Mouse (Mus musculus) E14TG2a.4 (cell line): ENCODE results near the gene Fam78a.

Source experiments
- H3K27me3 ChIP-seq: 2 replicates; pipeline ENCODE4 v1.6.1; 2014; ENCODE audit warnings: low read length, control low read depth; ENCODE audit not compliant: insufficient read depth
- H3K36me3 ChIP-seq: 2 replicates; pipeline ENCODE4 v1.6.1; 2014; ENCODE audit warnings: low read length, control low read depth; ENCODE audit not compliant: insufficient read depth
- H3K4me1 ChIP-seq: replicated peaks from 2 replicates; pipeline ENCODE4 v1.6.1; 2014; ENCODE audit warnings: low read depth, low read length, control low read depth
- H3K4me3 ChIP-seq: replicated peaks from 2 replicates; pipeline ENCODE4 v1.5.1; 2014; ENCODE audit warnings: mild to moderate bottlenecking, low read length
- H3K9me3 ChIP-seq: 2 replicates; pipeline ENCODE4 v1.6.1; 2014; ENCODE audit warnings: low read length, control low read depth
- CTCF ChIP-seq: conservative IDR thresholded peaks from 2 replicates; pipeline ENCODE4 v1.5.1; 2014; ENCODE audit warnings: low read length
- NANOG ChIP-seq: IDR thresholded peaks from 2 replicates; pipeline ENCODE4 v1.6.1; 2014; ENCODE audit warnings: borderline replicate concordance, low read length, mixed read lengths
- POU5F1 ChIP-seq: IDR thresholded peaks from 2 replicates; pipeline ENCODE4 v1.6.1; 2014; ENCODE audit warnings: low read length, borderline replicate concordance

Fam78a gene

DNA sequence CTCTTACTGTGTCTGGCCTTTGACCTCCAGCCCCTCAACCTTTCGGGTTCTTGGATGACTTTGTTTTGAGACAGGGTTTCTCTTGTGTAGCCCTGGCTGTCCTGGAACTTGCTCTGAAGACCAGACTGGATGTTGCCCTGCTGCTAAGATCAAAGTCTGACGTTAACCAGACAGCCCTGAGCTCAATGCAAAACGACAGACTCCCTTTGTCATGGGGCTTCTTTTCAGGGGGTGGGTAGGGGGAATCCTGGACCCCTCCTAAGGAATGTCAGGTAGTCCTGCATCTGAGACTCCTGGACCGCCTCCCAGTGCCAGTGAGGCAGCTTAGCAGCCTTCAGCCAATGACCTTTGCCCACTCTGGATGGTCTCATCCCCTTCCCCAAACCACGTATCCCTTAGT lies 25.9 kb downstream of the Fam78a start:
- TF ChIP-seq NANOG, result no peak
- TF ChIP-seq POU5F1, result no peak
- TF ChIP-seq CTCF, result no peak
- Histone ChIP-seq H3K4me1 (peaks cover 19% of the 10 kb centered on the region), H3K36me3 (peaks cover 1% of the 10 kb centered on the region)

GRCm38 (mm10) chr2:32058241-32058640 lies 26.4 kb downstream of the Fam78a start:
- TF ChIP-seq CTCF, result no peak
- no peak for TF ChIP-seq POU5F1
- no peak for TF ChIP-seq NANOG
- peaks cover 6% of the 10 kb centered on the region for H3K36me3 ChIP-seq
- no peak overlapping the region for H3K4me3 ChIP-seq
- H3K4me1 ChIP-seq, result peaks cover 19% of the 10 kb centered on the region
- no peaks in the 10 kb centered on the region for H3K9me3 ChIP-seq
- H3K27me3 ChIP-seq, result peaks cover 8% of the 10 kb centered on the region; the same call in 1 of the 2 replicates

More for the DNA sequence above, 25.9 kb downstream of the Fam78a start:
- no peak overlapping the region for H3K4me3 ChIP-seq
- no peaks in the 10 kb centered on the region for H3K9me3 ChIP-seq
- peaks cover 8% of the 10 kb centered on the region; the same call in 1 of the 2 replicates for H3K27me3 ChIP-seq

GRCm38 (mm10) chr2:32057794-32058193 lies 26.9 kb downstream of the Fam78a start:
- H3K9me3 ChIP-seq, result no peaks in the 10 kb centered on the region
- H3K36me3 ChIP-seq, result peaks cover 7% of the 10 kb centered on the region
- no peak overlapping the region for H3K4me3 ChIP-seq
- TF ChIP-seq POU5F1 (no peak), NANOG (no peak), CTCF (no peak)
- peaks cover 19% of the 10 kb centered on the region for H3K4me1 ChIP-seq
- H3K27me3 ChIP-seq, result peaks cover 8% of the 10 kb centered on the region; the same call in 1 of the 2 replicates

DNA sequence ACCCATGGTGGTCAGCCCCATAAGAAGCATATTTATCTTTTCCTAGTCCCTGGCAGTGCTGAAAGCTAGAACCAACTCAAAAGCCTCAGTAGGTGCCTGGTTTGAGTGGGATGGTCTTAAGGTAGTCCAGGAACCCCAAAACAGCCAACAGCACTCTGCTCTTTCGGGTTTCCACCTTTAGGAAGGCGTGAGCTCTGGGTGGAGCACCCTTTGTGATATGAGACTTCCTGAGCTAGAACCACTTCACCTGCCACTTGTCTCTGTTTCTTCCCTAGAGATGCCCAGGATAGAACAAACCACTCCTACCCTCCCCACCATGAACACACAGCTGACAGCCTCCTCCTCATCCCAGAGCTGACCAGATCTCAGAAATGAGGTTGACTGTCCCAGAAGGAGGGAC lies 27.3 kb downstream of the Fam78a start:
- Histone ChIP-seq H3K27me3 (peaks cover 8% of the 10 kb centered on the region; the same call in 1 of the 2 replicates), H3K36me3 (peaks cover 11% of the 10 kb centered on the region), H3K9me3 (no peaks in the 10 kb centered on the region), H3K4me1 (peaks cover 19% of the 10 kb centered on the region), H3K4me3 (no peak overlapping the region)
- TF ChIP-seq CTCF (no peak), NANOG (no peak), POU5F1 (no peak)

DNA sequence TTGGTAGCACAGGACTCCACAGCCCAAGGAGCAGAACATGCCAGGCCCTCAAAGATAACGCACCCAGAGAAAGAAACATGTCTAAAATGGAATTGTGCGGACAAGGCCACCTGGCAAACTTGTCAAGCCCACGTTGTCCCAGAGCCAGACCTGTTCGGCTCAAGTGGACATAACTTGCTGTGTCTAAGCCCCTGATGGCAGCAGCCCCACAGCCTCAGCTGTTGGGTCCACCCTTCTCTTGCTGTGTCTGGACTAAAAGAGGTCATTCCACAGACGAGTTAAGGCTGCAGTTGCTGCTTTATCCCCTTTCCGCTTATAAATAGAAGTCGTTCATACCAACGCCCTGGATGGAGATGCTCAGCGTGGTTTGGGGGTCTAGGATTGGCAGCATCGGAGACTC lies 28.1 kb downstream of the Fam78a start:
- TF ChIP-seq POU5F1 (no peak), CTCF (no peak), NANOG (no peak)
- H3K36me3 ChIP-seq, result peaks cover 20% of the 10 kb centered on the region
- H3K27me3 ChIP-seq, result peaks cover 8% of the 10 kb centered on the region; the same call in 1 of the 2 replicates
- H3K9me3 ChIP-seq, result no peaks in the 10 kb centered on the region
- H3K4me1 ChIP-seq, result peaks cover 22% of the 10 kb centered on the region
- no peak overlapping the region for H3K4me3 ChIP-seq

GRCm38 (mm10) chr2:32055357-32055965 lies 29.2 kb downstream of the Fam78a start:
- H3K36me3 ChIP-seq, result peaks cover 30% of the 10 kb centered on the region
- no peak overlapping the region for H3K4me3 ChIP-seq
- TF ChIP-seq POU5F1, result no peak
- peaks cover 8% of the 10 kb centered on the region; the same call in 1 of the 2 replicates for H3K27me3 ChIP-seq
- peaks cover 22% of the 10 kb centered on the region for H3K4me1 ChIP-seq
- no peaks in the 10 kb centered on the region for H3K9me3 ChIP-seq

DNA sequence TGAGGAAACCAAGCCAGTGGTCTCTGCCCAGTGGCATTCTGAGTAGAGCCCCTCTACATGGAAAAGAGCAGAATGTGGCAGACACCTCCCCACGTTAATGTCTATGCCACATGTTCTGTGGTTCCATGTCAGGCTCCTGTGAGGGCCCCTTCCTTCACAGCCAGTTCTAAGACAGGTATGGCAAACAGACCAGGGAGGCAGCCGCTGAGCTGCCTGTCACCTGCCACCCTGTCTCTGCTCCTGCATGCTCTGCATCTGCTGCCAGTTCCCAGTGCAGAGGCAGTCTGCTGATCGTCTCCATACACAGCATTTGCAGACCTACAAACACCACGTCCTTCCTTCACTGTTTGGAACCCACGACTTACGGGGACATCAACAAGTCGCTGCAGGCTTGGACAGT lies 32.2 kb downstream of the Fam78a start:
- no peaks in the 10 kb centered on the region for H3K9me3 ChIP-seq
- no peak overlapping the region for H3K4me3 ChIP-seq
- H3K4me1 ChIP-seq, result peaks cover 8% of the 10 kb centered on the region
- no peak for TF ChIP-seq POU5F1
- TF ChIP-seq NANOG, result no peak
- TF ChIP-seq CTCF, result no peak
- H3K27me3 ChIP-seq, result no peaks in the 10 kb centered on the region
- peaks cover 61% of the 10 kb centered on the region for H3K36me3 ChIP-seq

DNA sequence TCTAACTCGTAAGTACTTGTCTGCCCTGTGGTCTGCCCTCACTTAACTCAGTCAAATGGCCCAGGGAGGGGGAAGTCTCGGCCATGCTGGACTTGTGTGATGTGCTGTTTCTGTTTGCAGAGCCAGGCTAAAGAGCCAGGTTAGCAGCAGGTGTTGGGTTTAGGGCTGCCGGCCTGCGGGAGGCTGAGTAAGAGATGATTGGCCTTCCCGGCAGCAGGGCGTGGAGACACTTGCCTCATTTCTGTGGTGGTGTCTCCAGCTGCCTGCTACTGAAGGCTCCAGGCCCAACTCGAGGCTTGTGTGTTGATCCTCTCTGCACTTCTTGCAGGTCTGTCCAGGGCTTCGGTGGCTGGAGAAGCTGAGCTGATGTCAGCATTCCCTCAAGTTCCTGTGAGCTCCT lies 32.9 kb downstream of the Fam78a start:
- 0 out of 2 replicates have a peak, but pooled peaks cover 2% of the 10 kb centered on the region for H3K4me1 ChIP-seq
- H3K9me3 ChIP-seq, result no peaks in the 10 kb centered on the region
- H3K4me3 ChIP-seq, result no peak overlapping the region
- TF ChIP-seq NANOG, result no peak
- no peak for TF ChIP-seq CTCF
- no peak for TF ChIP-seq POU5F1
- H3K36me3 ChIP-seq, result peaks cover 67% of the 10 kb centered on the region
- no peaks in the 10 kb centered on the region for H3K27me3 ChIP-seq

- no peaks in the 10 kb centered on the region for H3K27me3 ChIP-seq
- peaks cover 98% of the 10 kb centered on the region for H3K36me3 ChIP-seq
- no peak for TF ChIP-seq NANOG
- no peak for TF ChIP-seq POU5F1
- no peak for TF ChIP-seq CTCF
- H3K4me3 ChIP-seq, result no peak overlapping the region
- H3K9me3 ChIP-seq, result no peaks in the 10 kb centered on the region
- peaks cover 20% of the 10 kb centered on the region for H3K4me1 ChIP-seq
Observed at GRCm38 (mm10) chr2:32047323-32047722, 37.3 kb downstream of the Fam78a start.
